Mouse (Mus musculus) MEL (cell line): Measurements from ENCODE around the gene Pcgf1. TPM values are rescaled to one million over a fixed set of nuclear protein-coding genes. Genes with fewer than 3 reads are reported as not detected.

Experiments
- DNase-seq: peaks from one replicate; pipeline ENCODE4 v3.0.0; 2011; ENCODE audit warnings: low read depth, low spot score
- H3K27ac ChIP-seq: 2 replicates; pipeline ENCODE4 v1.5.1; 2012; ENCODE audit warnings: low read depth, mild to moderate bottlenecking, control low read depth, low read length, moderate library complexity; ENCODE audit not compliant: control insufficient read depth
- H3K27me3 ChIP-seq, 2 experiments: fragments of 150-350 bp in 1 of 2; sonication (generic) in 1 of 2; 2 replicates each; pipeline ENCODE4 v1.6.1; 2012; ENCODE audit warnings: low read length in 2 of 2, mild to moderate bottlenecking in 2 of 2, improper control_type of control experiment in 1 of 2, moderate library complexity in 1 of 2; ENCODE audit not compliant: insufficient read depth in 2 of 2, control insufficient read depth in 1 of 2
- H3K36me3 ChIP-seq, 2 experiments: 2 replicates each; pipeline ENCODE4 v1.6.1; 2012 to 2014; ENCODE audit warnings: low read length in 2 of 2, improper control_type of control experiment in 1 of 2, inconsistent platforms in 1 of 2, mild to moderate bottlenecking in 1 of 2; ENCODE audit not compliant: insufficient read depth in 2 of 2, control insufficient read depth in 1 of 2
- H3K4me1 ChIP-seq, 2 experiments: fragments of 150-350 bp in 1 of 2; sonication (generic) in 1 of 2; 2 replicates each; pipeline ENCODE4 v1.6.1; 2012; ENCODE audit warnings: low read length in 2 of 2, improper control_type of control experiment in 1 of 2, mild to moderate bottlenecking in 1 of 2; ENCODE audit not compliant: insufficient read depth in 2 of 2, control insufficient read depth in 1 of 2
- H3K4me3 ChIP-seq, 2 experiments: fragments of 150-350 bp in 1 of 2; sonication (generic) in 1 of 2; 2 replicates each; pipeline ENCODE4 v1.5.1; 2012; ENCODE audit warnings: low read depth in 2 of 2, low read length in 2 of 2, mild to moderate bottlenecking in 2 of 2, moderate library complexity in 2 of 2, control low read depth in 1 of 2, improper control_type of control experiment in 1 of 2; ENCODE audit not compliant: control insufficient read depth in 1 of 2, insufficient read depth in 1 of 2
- H3K79me2 ChIP-seq: 2 replicates; pipeline ENCODE4 v1.6.1; 2012; ENCODE audit warnings: mild to moderate bottlenecking, low read length, moderate library complexity; ENCODE audit not compliant: control insufficient read depth, poor library complexity, insufficient read depth
- H3K9ac ChIP-seq: 2 replicates; pipeline ENCODE4 v1.6.1; 2012; ENCODE audit warnings: low read depth, mild to moderate bottlenecking, control low read depth, low read length, moderate library complexity; ENCODE audit not compliant: control insufficient read depth, poor library complexity, severe bottlenecking
- H3K9me3 ChIP-seq: fragments of 150-350 bp; sonication (generic); replicated peaks from 2 replicates; pipeline ENCODE4 v1.6.1; 2012; ENCODE audit warnings: mild to moderate bottlenecking, low read length, improper control_type of control experiment, moderate library complexity; ENCODE audit not compliant: insufficient read depth
- BHLHE40 ChIP-seq: IDR thresholded peaks from 2 replicates; pipeline ENCODE4 v1.6.1; 2012; ENCODE audit warnings: low read depth, mild to moderate bottlenecking, inconsistent platforms, low read length, improper control_type of control experiment, borderline replicate concordance
- CTCF ChIP-seq, 3 experiments: IDR thresholded peaks in 2 of 3; conservative IDR thresholded peaks in 1 of 3; 2 replicates each; pipeline ENCODE4 v1.5.1; 2011 to 2012; ENCODE audit warnings: low read length in 3 of 3, low read depth in 2 of 3, mild to moderate bottlenecking in 2 of 3, improper control_type of control experiment in 1 of 3, inconsistent platforms in 1 of 3, mixed read lengths in 1 of 3, moderate library complexity in 1 of 3; ENCODE audit not compliant: control insufficient read depth in 1 of 3, insufficient read depth in 1 of 3, poor library complexity in 1 of 3, severe bottlenecking in 1 of 3
- GATA1 ChIP-seq: IDR thresholded peaks from 2 replicates; pipeline ENCODE4 v1.6.1; 2011; ENCODE audit warnings: low read depth, low read length, improper control_type of control experiment
- HCFC1 ChIP-seq: IDR thresholded peaks from 2 replicates; pipeline ENCODE4 v1.6.1; 2012; ENCODE audit warnings: low read depth, mild to moderate bottlenecking, inconsistent platforms, low read length, improper control_type of control experiment, moderate library complexity
- MAX ChIP-seq: IDR thresholded peaks from 2 replicates; pipeline ENCODE4 v1.6.1; 2011; ENCODE audit warnings: low read length, improper control_type of control experiment
- MAZ ChIP-seq: IDR thresholded peaks from 2 replicates; pipeline ENCODE4 v1.6.1; 2012; ENCODE audit warnings: low read depth, mild to moderate bottlenecking, inconsistent platforms, low read length, improper control_type of control experiment
- MEF2A ChIP-seq: IDR thresholded peaks from 2 replicates; pipeline ENCODE4 v1.6.1; 2014; ENCODE audit warnings: low read depth, mild to moderate bottlenecking, inconsistent platforms, low read length, improper control_type of control experiment; ENCODE audit not compliant: poor library complexity, insufficient replicate concordance, severe bottlenecking; ENCODE audit errors: extremely low read depth
- MXI1 ChIP-seq: IDR thresholded peaks from 2 replicates; pipeline ENCODE4 v1.6.1; 2011; ENCODE audit warnings: mild to moderate bottlenecking, low read depth, low read length, improper control_type of control experiment
- POLR2AphosphoS2 ChIP-seq: IDR thresholded peaks from 2 replicates; pipeline ENCODE4 v1.6.1; 2011; ENCODE audit warnings: low read length, improper control_type of control experiment
- RAD21 ChIP-seq: IDR thresholded peaks from 2 replicates; pipeline ENCODE4 v1.6.1; 2011; ENCODE audit warnings: mild to moderate bottlenecking, low read depth, low read length, improper control_type of control experiment
- SIN3A ChIP-seq: IDR thresholded peaks from 2 replicates; pipeline ENCODE4 v1.6.1; 2012; ENCODE audit warnings: low read length, improper control_type of control experiment, inconsistent platforms
- SMC3 ChIP-seq: IDR thresholded peaks from 2 replicates; pipeline ENCODE4 v1.6.1; 2011; ENCODE audit warnings: low read depth, low read length, improper control_type of control experiment
- TBP ChIP-seq: IDR thresholded peaks from 2 replicates; pipeline ENCODE4 v1.8.0; 2011; ENCODE audit warnings: low read depth, low read length, improper control_type of control experiment
- UBTF ChIP-seq: IDR thresholded peaks from 2 replicates; pipeline ENCODE4 v1.6.1; 2012; ENCODE audit warnings: low read depth, mild to moderate bottlenecking, inconsistent platforms, low read length, improper control_type of control experiment, moderate library complexity, borderline replicate concordance; ENCODE audit not compliant: insufficient read depth
- ZC3H11A ChIP-seq: IDR thresholded peaks from 2 replicates; pipeline ENCODE4 v1.6.1; 2012; ENCODE audit warnings: low read depth, mild to moderate bottlenecking, inconsistent platforms, low read length, improper control_type of control experiment
- polyA plus RNA-seq, 2 experiments: library from polyadenylated mRNA; stranded (reverse) in 1 of 2; unstranded in 1 of 2; fragments of >175 nt in 1 of 2; fragments of >200 nt in 1 of 2; gene quantifications; 2 replicates each; pipeline versions ENCODE4 v1.2.1 to v1.2.4; 2012; ENCODE audit warnings: low replicate concordance in 2 of 2, low read depth in 1 of 2; ENCODE audit not compliant: insufficient read length in 2 of 2, insufficient read depth in 1 of 2, missing spikeins in 1 of 2
- total RNA-seq: library from RNA; depleted of rRNA; stranded (reverse); fragments of 300-350 nt; gene quantifications from 2 replicates; pipeline ENCODE4 v1.2.3, GENCODE M21; 2012

The Pcgf1 gene
- total and polyA plus RNA-seq, 3 experiments, result 18.2 to 25.2 TPM; not detected in 1

GRCm38 (mm10) chr6:83104158-83104557, 26.5 kb downstream of the Pcgf1 start:
- H3K36me3 ChIP-seq, result peaks cover 1 to 8% of the 10 kb centered on the region in 2 experiments; a peak in 3 of 4 replicates

DNA sequence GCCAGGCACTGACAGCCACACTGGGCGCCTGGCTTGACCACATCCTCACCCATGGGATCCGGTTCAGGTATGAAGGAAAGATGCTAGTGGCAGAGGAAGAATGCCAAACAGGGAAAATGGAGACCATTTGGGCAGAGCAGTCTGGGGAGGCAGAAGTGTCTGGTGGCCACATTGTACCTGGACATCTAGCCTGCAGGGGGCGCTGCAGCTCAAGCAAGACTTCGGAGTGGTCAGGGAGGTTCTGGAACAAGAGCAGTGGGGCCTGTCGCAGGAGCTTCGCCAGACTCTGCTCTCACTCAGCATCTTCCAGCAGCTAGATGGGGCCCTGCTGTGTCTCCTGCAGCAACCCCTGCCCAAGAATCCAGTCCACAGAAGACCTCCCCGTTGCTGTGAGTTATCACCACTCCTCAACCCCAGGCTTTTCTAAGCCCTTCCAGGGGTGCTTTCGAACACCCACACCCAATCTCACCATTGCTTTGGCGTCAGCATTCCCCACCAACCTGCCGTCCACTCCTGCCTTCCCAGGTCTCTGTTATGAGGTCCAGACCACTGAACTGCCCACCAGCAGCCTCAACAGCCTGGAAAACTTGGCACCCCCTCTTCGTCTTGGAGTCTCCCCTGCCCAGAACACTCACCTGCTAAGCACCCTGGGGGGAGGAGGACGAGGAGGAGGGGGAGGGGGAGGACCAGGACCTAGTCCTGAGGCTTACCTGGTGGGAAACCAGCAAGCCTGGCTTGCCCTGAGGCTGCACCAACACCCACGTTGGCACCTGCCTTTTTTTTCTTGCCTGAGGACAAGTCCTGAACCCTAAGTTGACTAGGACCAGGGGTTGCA, 30.1 kb downstream of the Pcgf1 start:
- peak; percentile 84 for DNase-seq
- no peaks in the 10 kb centered on the region for H3K27me3 ChIP-seq
- H3K9ac ChIP-seq, result peak overlapping the region; percentile 86
- peak overlapping the region; percentile 79 to 93 for H3K4me3 ChIP-seq
- H3K4me1 ChIP-seq, result no peaks in the 10 kb centered on the region; a peak in 2 of 4 replicates
- H3K27ac ChIP-seq, result no peak overlapping the region
- H3K36me3 ChIP-seq, result peaks cover 1 to 10% of the 10 kb centered on the region in 2 experiments; a peak in 3 of 4 replicates
- TF ChIP-seq ZC3H11A (peak; percentile 49; the same call in 1 of the 2 replicates), RAD21 (peak; percentile 61), UBTF (no peak), MXI1 (peak; percentile 5; the same call in 1 of the 2 replicates), TBP (no peak), SIN3A (0 out of 2 replicates have a peak, but pooled peaks have one; percentile 32), BHLHE40 (no peak), SMC3 (peak; percentile 64), MAX (0 out of 2 replicates have a peak, but pooled peaks have one; percentile 14), MEF2A (0 out of 2 replicates have a peak, but pooled peaks have one; percentile 11), CTCF (IDR thresholded peaks at IDR 0.05 in 2 of 3, conservative IDR thresholded peaks at IDR 0.05 in 1 of 3; ENCODE audit: control insufficient read depth in 1 of 3, insufficient read depth in 1 of 3, low read depth in 2 of 3, low read length in 3 of 3, poor library complexity in 1 of 3, severe bottlenecking in 1 of 3) (peak; percentile 85 to 94 (median 93)), POLR2AphosphoS2 (no peak), HCFC1 (0 out of 2 replicates have a peak, but pooled peaks have one; percentile 24), MAZ (no peak; the same call in 1 of the 2 replicates)
- H3K9me3 ChIP-seq, result no peaks in the 10 kb centered on the region
- peaks cover 12% of the 10 kb centered on the region for H3K79me2 ChIP-seq

More at GRCm38 (mm10) chr6:83104158-83104557, 26.5 kb downstream of the Pcgf1 start:
- H3K79me2 ChIP-seq, result peaks cover 16% of the 10 kb centered on the region
- no peak for DNase-seq
- H3K9ac ChIP-seq, result no peak overlapping the region
- no peaks in the 10 kb centered on the region for H3K27me3 ChIP-seq
- no peak overlapping the region for H3K4me3 ChIP-seq
- no peaks in the 10 kb centered on the region for H3K9me3 ChIP-seq
- TF ChIP-seq SIN3A, result no peak
- no peak for TF ChIP-seq MEF2A
- no peak for TF ChIP-seq GATA1
- H3K4me1 ChIP-seq, result peaks cover 0 to 7% of the 10 kb centered on the region in 2 experiments; a peak in 3 of 4 replicates
- no peak overlapping the region for H3K27ac ChIP-seq
